Mouse (Mus musculus) limb, embryonic 14.5 days (tissue): ENCODE data around the gene Cnot9. TPM values are rescaled to one million over a fixed set of nuclear protein-coding genes. Genes with fewer than 3 reads are reported as not detected.
"Not testable (repeated sequence)": the region's sequence is repeated elsewhere in the genome, so short reads cannot be mapped to it uniquely, and the experiment has no call there.

ENCODE experiments used
- ATAC-seq: fragments of 200-750 bp; cut with Nextera tagmentation; 2 replicates; pipeline ENCODE4 v1.8.0; 2017; ENCODE audit warnings: low read depth, moderate number of reproducible peaks, moderate TSS enrichment; ENCODE audit not compliant: low FRiP score
- DNase-seq: peaks from one replicate; pipeline ENCODE4 v3.0.0-alpha.2; 2015; ENCODE audit warnings: low spot score
- H3K27ac ChIP-seq: fragments of 300-500 bp; sonication (generic); replicated peaks from 2 replicates; pipeline ENCODE4 v1.5.1; 2014; ENCODE audit warnings: low read depth, mild to moderate bottlenecking, low read length, moderate library complexity, mixed read lengths
- H3K27me3 ChIP-seq: fragments of 300-500 bp; sonication (generic); 2 replicates; pipeline ENCODE4 v1.6.1; 2014; ENCODE audit warnings: low read length, mixed read lengths; ENCODE audit not compliant: control insufficient read depth, insufficient read depth
- H3K36me3 ChIP-seq: fragments of 300-500 bp; sonication (generic); 2 replicates; pipeline ENCODE4 v1.6.1; 2014; ENCODE audit warnings: mild to moderate bottlenecking, low read length, moderate library complexity, mixed read lengths; ENCODE audit not compliant: control insufficient read depth, insufficient read depth
- H3K4me1 ChIP-seq: fragments of 300-500 bp; sonication (generic); 2 replicates; pipeline ENCODE4 v1.6.1; 2014; ENCODE audit warnings: antibody characterized with exemption, low read length, mixed read lengths; ENCODE audit not compliant: control insufficient read depth, insufficient read depth
- H3K4me2 ChIP-seq: fragments of 300-500 bp; sonication (generic); replicated peaks from 2 replicates; pipeline ENCODE4 v1.6.1; 2014; ENCODE audit warnings: low read depth, mild to moderate bottlenecking, low read length, moderate library complexity; ENCODE audit not compliant: severe bottlenecking
- H3K4me3 ChIP-seq: fragments of 300-500 bp; sonication (generic); replicated peaks from 2 replicates; pipeline ENCODE4 v1.5.1; 2014; ENCODE audit warnings: low read length
- H3K9ac ChIP-seq: fragments of 300-500 bp; sonication (generic); 2 replicates; pipeline ENCODE4 v1.6.1; 2014; ENCODE audit warnings: mild to moderate bottlenecking, low read depth, low read length, moderate library complexity; ENCODE audit not compliant: severe bottlenecking
- H3K9me3 ChIP-seq: fragments of 300-500 bp; sonication (generic); 2 replicates; pipeline ENCODE4 v1.6.1; 2016; ENCODE audit warnings: low read length; ENCODE audit not compliant: control insufficient read depth
- POLR2A ChIP-seq: fragments of 200-500 bp; IDR thresholded peaks from 2 replicates; pipeline ENCODE4 v1.8.0; 2012; ENCODE audit warnings: inconsistent platforms, mild to moderate bottlenecking, moderate library complexity, borderline replicate concordance; ENCODE audit not compliant: insufficient read depth, insufficient read length; ENCODE audit errors: extremely low read depth
- WGBS: fragments of 180-500 bp; shearing (Covaris S2); extraction: QIAGEN DNeasy Blood & Tissue Kit; methylation state at CpG from one replicate; pipeline ENCODE4 v1.1.7; 2014; 5-methylcytosine and 5-hydroxymethylcytosine counted together
- polyA plus RNA-seq, 2 experiments: library from polyadenylated mRNA; depleted of rRNA in 1 of 2; stranded (reverse) in 1 of 2; unstranded in 1 of 2; fragments of >200 nt; fragmentation: Nextera tagmentation in 1 of 2; extraction: Ambion mirVana in 1 of 2; gene quantifications; 2 replicates each; pipeline versions ENCODE4 v1.2.1 to v1.2.3; 2012 to 2014

Cnot9 gene
- polyA plus RNA-seq, 2 experiments, result 56.1 to 64.8 TPM

GRCm38 (mm10) chr1:74506471-74506881, 618 bp downstream of the Cnot9 start:
- Histone ChIP-seq H3K9me3 (no peaks in the 10 kb centered on the region), H3K4me2 (peak overlapping the region; percentile 54), H3K27me3 (no peaks in the 10 kb centered on the region), H3K27ac (peak overlapping the region; percentile 86), H3K4me1 (peaks cover 18% of the 10 kb centered on the region), H3K9ac (peak overlapping the region; percentile 91), H3K36me3 (peaks cover 5% of the 10 kb centered on the region; the same call in 1 of the 2 replicates), H3K4me3 (peak overlapping the region; percentile 95)
- ATAC-seq, result 0 out of 2 replicates have a peak, but pooled peaks have one; percentile 7
- peak; percentile 52 for DNase-seq
- no peak for TF ChIP-seq POLR2A
- WGBS, result 1% methylated on average over 28 of the region's 34 CpGs

DNA sequence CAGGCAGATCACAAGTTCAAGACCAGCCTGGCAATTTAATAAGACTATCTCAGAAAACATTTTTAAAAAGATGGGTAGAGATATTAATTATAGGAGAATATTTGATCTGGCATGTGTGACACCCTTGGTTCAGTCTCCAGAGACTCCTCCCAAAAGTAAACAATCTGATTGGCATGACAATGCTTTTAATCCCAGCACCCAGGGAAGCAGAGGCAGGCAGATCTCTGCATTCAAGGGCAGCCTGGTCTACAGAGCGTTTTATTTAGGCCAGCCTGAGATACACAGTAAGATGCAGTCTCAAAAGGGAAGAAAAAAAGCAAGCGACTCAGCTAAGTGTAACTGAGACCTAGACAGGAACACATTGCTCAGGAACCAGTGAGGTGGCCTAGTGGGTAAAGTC, 1.9 kb downstream of the Cnot9 start:
- peak overlapping the region; percentile 91; the same call in 1 of the 2 replicates for H3K9ac ChIP-seq
- H3K9me3 ChIP-seq, result no peaks in the 10 kb centered on the region
- H3K4me2 ChIP-seq, result peak overlapping the region; percentile 54
- peaks cover 7% of the 10 kb centered on the region; the same call in 1 of the 2 replicates for H3K36me3 ChIP-seq
- TF ChIP-seq POLR2A, result no peak
- 93% methylated on average over 2 of the region's 2 CpGs for WGBS
- H3K4me1 ChIP-seq, result peaks cover 18% of the 10 kb centered on the region
- no peak overlapping the region for H3K27ac ChIP-seq
- DNase-seq (no peak), ATAC-seq (no peak)
- peak overlapping the region; percentile 95; the same call in 1 of the 2 replicates for H3K4me3 ChIP-seq
- H3K27me3 ChIP-seq, result no peaks in the 10 kb centered on the region

- Histone ChIP-seq H3K4me2 (no peak overlapping the region), H3K9ac (no peak overlapping the region), H3K36me3 (peaks cover 21% of the 10 kb centered on the region), H3K27me3 (no peaks in the 10 kb centered on the region), H3K4me3 (no peak overlapping the region), H3K27ac (no peak overlapping the region), H3K4me1 (peaks cover 11% of the 10 kb centered on the region), H3K9me3 (no peaks in the 10 kb centered on the region)
- DNase-seq, result no peak
- TF ChIP-seq POLR2A, result no peak
- WGBS, result 94% methylated on average over 5 of the region's 5 CpGs
- no peak for ATAC-seq
These were observed 5.4 kb downstream of the Cnot9 start for GRCm38 (mm10) chr1:74511306-74511705.

DNA sequence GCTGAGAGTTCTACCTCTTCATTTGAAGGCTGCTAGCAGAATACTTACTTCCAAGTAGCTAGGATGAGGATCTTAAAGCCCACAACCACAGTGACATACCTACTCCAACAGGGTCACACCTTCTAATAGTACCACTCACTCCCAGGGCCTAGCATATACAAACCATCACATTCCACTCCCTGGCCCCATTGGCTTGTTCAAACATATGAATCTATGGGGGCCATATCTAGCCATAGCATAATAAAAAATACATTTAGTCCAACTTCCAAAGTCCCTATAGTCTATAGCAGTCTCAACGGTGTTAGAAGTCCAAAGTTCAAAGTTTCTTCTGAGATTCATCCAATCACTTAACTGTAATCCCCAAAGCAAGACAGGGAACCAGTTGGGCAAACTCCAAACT, 7.1 kb downstream of the Cnot9 start:
- peaks cover 29% of the 10 kb centered on the region for H3K36me3 ChIP-seq
- not testable (repeated sequence) for H3K4me2 ChIP-seq, H3K9ac ChIP-seq, H3K9me3 ChIP-seq, ATAC-seq, H3K4me1 ChIP-seq, H3K27ac ChIP-seq, H3K4me3 ChIP-seq, DNase-seq, H3K27me3 ChIP-seq
- WGBS, result 97% methylated on average over 1 of the region's 1 CpGs

DNA sequence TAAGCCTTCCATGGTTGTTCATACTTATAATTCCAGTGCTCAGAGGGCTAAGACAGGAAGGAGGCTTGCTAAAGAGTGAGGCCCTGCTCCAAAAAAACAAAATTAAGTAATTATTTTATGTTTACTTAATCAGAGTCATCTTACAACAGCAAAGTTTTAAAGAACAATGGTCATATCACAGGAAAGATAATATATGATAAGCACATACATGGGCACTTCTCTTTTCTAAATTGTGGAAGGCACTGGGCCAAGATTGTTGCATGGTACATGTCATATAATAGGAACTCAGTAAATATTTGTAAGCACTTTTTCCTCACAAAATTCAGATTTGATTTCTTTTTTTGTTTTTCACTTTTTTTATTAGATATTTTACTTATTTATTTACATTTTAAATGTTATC, 14.0 kb downstream of the Cnot9 start:
- no peak for TF ChIP-seq POLR2A
- H3K36me3 ChIP-seq, result peaks cover 70% of the 10 kb centered on the region
- no peak for ATAC-seq

DNA sequence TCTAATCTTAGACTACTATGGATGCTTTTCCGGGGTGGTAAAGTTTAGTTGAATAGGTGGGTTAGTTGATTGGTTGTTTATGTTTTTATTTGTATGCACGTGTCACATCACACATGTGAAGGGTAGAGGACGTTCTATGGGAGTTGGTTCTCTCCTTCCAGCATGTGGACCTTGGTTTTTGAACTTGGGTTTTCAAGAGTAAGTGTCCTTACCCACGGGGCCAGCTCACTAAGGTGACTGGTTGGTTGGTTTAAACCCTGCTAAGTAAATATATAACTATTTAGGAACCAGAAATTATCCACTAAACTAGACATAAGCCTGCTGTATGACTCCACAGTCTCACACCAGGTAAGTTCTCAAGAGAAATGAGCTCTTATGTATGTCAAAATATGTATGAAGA, 18.9 kb downstream of the Cnot9 start:
- 89% methylated on average over 4 of the region's 4 CpGs for WGBS
- H3K9me3 ChIP-seq, result no peaks in the 10 kb centered on the region

More for the DNA sequence above, 14.0 kb downstream of the Cnot9 start:
- Histone ChIP-seq H3K4me2 (no peak overlapping the region), H3K27me3 (no peaks in the 10 kb centered on the region), H3K9ac (no peak overlapping the region), H3K27ac (no peak overlapping the region), H3K4me3 (no peak overlapping the region), H3K4me1 (no peaks in the 10 kb centered on the region), H3K9me3 (no peaks in the 10 kb centered on the region)
- DNase-seq, result no peak

More for the DNA sequence above, 18.9 kb downstream of the Cnot9 start:
- no peak overlapping the region for H3K9ac ChIP-seq
- H3K4me3 ChIP-seq, result no peak overlapping the region
- ATAC-seq (no peak), DNase-seq (no peak)
- no peaks in the 10 kb centered on the region for H3K4me1 ChIP-seq
- no peak overlapping the region for H3K4me2 ChIP-seq
- H3K27me3 ChIP-seq, result no peaks in the 10 kb centered on the region
- no peak for TF ChIP-seq POLR2A
- no peak overlapping the region for H3K27ac ChIP-seq
- H3K36me3 ChIP-seq, result peaks cover 93% of the 10 kb centered on the region
